Mouse (Mus musculus) mouse trophoblast stem cell (cell line): Measurements from ENCODE around the gene Zdhhc24.
"Not testable (repeated sequence)": the region's sequence is repeated elsewhere in the genome, so short reads cannot be mapped to it uniquely, and the experiment has no call there.

Source experiments
- in situ Hi-C, 2 experiments: fragments of 300-500 bp; cut with MseI, MboI; formaldehyde crosslinking; loops; 2 replicates in 1 of 2; 3 replicates in 1 of 2; pipeline ENCODE4 v1.15.1; 2025

Zdhhc24 gene

DNA sequence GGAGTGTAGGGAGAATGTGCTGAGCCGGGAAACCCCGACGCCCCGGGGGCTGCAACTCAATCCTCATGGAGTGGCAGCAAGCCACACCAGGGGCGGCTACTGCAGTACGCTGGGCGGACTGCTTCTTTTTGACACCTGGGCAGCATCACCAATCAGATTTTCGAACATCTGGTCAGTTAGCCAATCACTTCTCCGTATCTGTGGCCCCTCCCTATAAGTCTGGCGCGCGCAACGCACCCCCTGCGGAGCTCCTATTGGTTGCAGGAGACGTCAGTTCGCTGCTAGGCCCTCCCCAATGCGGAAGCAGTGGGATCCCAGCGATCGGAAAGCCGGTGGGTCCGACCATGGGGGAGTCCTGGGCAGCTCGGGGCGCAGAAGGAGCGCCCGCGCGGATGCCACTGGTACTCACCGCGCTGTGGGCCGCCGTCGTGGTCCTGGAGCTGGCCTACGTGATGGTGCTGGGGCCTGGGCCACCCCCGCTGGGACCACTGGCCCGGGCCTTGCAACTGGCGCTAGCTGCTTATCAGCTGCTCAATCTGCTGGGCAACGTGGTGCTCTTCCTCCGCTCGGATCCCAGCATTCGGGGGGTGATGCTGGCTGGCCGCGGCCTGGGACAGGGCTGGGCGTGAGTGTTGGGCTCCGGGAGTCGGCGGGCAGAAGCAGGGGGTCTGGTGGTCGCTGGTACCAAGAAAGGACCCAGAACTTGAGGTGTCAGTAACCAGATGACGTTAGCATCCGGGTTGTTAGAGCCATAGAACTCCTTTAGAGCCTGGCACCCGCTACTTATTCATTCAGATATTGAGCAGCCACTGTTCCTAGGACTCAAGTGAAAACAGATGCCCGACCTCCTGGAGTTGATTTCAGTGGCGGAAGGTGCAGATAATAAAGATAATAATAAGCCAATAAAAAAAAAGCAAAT is at the start of gene Zdhhc24:
Gene Zdhhc24, plus strand, starts transcription at position 264 of the 919 bp plus-strand sequence.
- in situ Hi-C loops = no loop called here

DNA sequence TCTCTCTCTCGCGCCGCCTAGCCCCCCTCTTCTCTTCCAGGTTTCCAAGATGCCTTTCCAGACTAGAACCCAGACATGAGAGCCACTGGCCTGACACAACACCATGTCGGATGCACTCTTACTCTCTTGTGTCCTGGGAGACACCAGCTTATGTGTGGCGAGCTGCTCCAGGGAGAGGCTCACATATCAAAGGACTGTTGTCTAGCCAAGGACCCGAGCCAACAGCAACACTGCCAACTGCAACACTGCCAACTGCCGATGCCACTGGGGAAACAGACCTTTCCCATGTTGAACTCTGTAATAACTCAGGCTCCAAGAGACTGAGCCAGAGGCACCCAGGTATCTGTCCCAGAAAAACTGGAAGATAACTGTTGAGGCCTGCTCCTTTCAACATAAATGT is 49.3 kb upstream of the Zdhhc24 start:
- in situ Hi-C loops = no loop called here

DNA sequence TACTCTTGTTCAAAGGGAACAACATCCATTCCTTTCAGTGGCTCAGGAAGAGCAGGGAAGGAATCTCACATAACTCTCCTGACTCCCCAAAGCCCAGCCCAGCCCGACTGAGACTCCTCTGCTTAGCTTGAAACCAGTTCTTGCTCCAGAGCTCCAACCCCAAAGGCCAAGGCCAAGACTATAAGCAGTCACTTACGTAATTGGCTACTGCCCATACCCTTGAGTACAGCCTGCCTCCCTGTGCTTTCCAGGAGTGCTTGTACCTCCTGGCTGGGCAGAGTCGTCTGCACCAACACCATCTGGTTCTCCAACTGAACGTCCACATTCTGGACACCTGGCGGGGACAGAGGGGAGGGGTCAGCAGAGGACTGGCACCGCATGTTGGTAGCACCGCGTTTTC is 44.5 kb upstream of the Zdhhc24 start:
- in situ Hi-C loops = no loop called here

DNA sequence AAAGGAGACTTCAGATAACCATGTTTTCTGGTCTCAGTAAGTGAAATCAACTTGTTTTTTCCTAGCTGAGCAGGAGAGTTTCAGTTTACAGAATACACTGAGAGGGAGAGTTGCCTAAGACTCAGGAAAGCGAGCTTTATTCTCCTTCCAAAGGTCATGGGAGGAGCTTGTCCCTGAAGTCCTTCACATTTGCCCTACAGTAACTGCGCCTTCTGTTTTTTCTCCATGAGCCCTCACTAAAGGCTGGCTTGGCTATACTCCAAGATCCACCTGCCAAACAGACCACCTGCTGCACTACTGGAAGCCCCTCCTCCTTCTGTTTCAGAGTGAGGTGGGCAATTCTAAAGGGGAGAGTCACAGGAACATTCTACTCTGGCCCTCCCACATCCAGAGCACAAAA is 42.4 kb upstream of the Zdhhc24 start:
- in situ Hi-C loops = no loop called here

- in situ Hi-C loops = no loop called here
These were observed 41.4 kb upstream of the Zdhhc24 start for GRCm38 (mm10) chr19:4837049-4837448.

GRCm38 (mm10) chr19:4838526-4839140 is 39.8 kb upstream of the Zdhhc24 start:
- in situ Hi-C loops = no loop called here

- in situ Hi-C loops = no loop called here
These were observed 39.3 kb upstream of the Zdhhc24 start, which contains the start of the genes Ccs and Ccdc87 for GRCm38 (mm10) chr19:4839149-4839548. Ccs (minus strand) TSS chr19:4839332. Ccdc87 (plus strand) TSS chr19:4839366.

GRCm38 (mm10) chr19:4840848-4841247 is 37.6 kb upstream of the Zdhhc24 start:
- in situ Hi-C loops = no loop called here

GRCm38 (mm10) chr19:4842611-4843010 is 35.9 kb upstream of the Zdhhc24 start:
- in situ Hi-C loops = no loop called here

DNA sequence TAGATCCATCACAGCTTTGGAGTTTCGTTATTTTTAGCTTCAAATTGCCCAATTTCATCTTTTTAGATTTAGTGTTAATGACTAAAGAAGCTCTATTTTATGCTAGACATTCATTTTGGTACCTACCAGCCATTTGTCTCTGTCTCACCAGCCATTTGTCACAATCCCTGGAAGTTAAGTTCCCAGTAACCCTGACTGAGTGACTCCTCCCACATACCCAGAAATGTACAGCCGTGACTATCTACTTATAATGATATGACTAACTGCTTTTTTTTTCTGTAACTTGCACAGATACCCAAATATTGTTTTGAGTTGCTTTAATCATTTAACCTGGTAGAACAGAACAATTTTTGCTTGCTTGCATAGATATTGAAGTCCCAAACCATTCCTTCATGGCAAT is 32.6 kb upstream of the Zdhhc24 start:
- in situ Hi-C loops = no loop called here

GRCm38 (mm10) chr19:4847490-4847889 is 31.0 kb upstream of the Zdhhc24 start:
- in situ Hi-C loops = no loop called here

- in situ Hi-C loops = no loop called here
These were observed 28.7 kb upstream of the Zdhhc24 start for GRCm38 (mm10) chr19:4849800-4850199.

GRCm38 (mm10) chr19:4850281-4850680 is 28.2 kb upstream of the Zdhhc24 start:
- in situ Hi-C loops = no loop called here

GRCm38 (mm10) chr19:4854552-4855469 is 23.7 kb upstream of the Zdhhc24 start, which contains the start of gene Ctsf:
Ctsf (plus strand) TSS chr19:4855130.
- in situ Hi-C loops = no loop called here

DNA sequence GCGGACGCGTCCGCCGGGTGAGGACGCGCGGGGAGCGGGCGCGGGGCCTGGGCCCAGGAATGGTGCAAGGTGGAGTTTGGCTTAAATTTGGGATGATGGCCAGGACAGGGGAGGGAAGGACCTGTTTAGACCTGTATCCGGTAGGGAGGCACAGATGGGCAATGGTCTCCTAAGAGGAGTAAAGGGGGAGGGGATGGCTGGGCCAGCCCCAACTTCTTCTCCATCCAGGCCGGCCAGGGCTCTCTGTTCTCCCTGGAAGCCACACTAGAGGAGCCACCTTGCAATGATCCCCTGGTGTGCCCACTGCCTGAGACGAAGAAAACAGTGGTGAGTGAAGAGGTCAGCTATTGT is 23.0 kb upstream of the Zdhhc24 start:
- in situ Hi-C loops = no loop called here

GRCm38 (mm10) chr19:4855951-4856350 is 22.5 kb upstream of the Zdhhc24 start:
- in situ Hi-C loops = no loop called here

GRCm38 (mm10) chr19:4859081-4859480 is 19.4 kb upstream of the Zdhhc24 start:
- in situ Hi-C loops = no loop called here

DNA sequence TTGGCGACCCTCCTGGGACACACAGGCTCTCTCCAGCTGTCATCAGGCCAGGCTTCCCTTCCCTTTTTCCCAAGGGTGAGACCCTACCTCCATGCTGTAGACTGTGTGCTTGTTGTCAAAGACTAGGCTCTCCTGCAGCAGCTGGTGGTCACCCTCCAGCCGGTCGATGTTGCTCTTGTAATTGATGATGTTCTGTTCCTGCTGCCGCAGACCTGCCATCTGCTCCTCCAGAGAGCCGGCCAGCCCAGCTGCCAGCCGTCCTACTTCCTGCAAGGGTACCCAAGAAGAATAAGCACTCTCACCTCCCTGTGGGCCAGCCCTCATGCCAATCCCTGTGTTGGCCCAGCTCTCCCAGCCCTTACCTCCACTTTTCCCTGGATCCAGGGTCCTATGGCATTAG is 15.4 kb upstream of the Zdhhc24 start:
- in situ Hi-C loops = no loop called here

GRCm38 (mm10) chr19:4865147-4865546 is 13.3 kb upstream of the Zdhhc24 start:
- in situ Hi-C loops = no loop called here

DNA sequence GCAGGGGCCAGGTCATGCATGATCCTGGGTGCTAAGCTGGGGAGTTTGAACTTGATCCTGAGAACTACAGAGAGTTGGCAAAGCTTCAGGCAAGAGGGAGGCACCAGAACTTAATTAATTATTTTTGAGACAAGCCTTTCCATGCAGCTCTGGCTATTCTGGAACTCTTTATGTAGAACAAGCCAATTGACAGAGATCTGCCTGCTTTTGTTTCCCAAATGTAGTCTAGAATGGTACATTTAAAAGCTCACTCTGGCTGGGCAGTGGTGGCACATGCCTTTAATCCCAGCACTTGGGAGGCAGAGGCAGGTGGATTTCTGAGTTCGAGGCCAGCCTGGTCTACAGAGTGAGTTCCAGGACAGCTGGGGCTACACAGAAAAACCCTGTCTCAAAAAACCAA is 3.9 kb upstream of the Zdhhc24 start:
- in situ Hi-C loops = not testable (repeated sequence)

- in situ Hi-C loops = no loop called here
These were observed 2.2 kb upstream of the Zdhhc24 start for GRCm38 (mm10) chr19:4876241-4876640.

DNA sequence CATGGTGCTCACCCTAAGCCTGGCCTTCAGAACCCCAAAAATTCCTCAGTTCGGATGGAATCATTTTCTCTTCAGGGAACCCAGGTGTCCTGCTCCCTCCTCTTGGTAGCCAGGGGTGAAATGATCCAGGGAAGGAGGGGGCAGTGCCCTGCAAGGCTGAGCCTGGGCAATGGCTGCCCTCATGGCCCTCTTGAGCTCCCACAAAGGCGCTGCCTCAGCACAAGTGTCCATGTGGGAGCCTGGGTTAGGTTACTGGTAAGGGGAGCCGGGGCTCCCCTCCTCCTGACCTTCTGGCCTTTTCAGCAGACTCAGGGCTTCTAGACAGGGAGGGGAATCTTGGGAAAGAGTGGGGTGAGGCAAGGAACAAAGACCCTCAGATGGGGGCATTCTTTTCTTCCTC is 1.7 kb upstream of the Zdhhc24 start:
- in situ Hi-C loops = no loop called here
